Mouse (Mus musculus): ENCODE results near the gene Otud7b.
"Not testable (repeated sequence)": the region's sequence is repeated elsewhere in the genome, so short reads cannot be mapped to it uniquely, and the experiment has no call there.

Gene Otud7b

DNA sequence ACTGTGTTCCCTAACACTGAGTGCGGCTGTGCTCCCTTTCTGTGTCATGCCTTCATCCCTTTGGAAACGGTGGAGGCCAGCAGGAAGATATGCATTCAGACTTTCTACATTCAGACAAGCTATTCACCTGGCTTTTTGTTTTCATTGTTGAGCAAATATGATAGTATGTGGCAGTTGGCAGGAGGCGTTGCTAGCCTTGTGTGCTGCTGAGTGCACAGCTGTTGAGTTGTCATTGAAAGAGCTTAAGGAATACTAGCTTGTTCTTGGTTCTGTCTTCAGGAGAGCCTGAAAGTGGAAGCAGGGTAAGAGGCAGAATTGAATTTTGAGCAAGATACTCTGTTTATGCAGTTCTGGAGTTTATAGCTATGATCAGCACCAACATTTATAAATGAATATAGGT lies 28.2 kb downstream of the Otud7b start:
- no peak for DNase-seq (ENCODE audit: extremely low read depth, low read depth, low spot score)

DNA sequence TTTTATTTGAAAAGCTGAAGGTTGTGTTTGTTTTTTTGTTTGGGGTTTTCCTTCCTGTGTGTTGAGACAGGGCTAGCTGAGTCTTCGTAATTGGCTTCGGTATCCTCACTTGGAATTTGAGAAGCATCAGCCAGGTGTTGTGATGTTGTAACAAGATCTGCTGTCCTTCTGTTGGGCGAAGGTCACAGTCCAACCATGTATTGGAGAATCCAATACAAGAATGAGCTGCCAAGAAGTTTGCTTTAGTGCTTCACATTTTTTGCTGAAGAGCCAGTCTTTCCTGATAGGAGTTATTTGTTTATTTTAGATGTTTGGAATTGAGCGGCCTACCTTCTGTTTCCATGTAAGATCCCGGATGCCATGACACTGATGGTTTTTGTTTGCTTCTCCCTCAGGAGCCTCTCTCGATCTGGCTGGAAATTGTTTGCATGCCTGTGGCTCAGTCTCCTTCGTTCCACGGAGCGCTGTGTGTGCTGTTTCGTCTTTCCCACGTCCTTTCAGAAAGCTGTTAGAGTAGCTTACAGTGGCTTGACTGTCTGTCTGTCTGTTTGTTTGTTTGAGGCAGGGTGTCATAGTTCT lies 29.1 kb downstream of the Otud7b start:
- no peak for DNase-seq (ENCODE audit: extremely low read depth, low read depth, low spot score)

DNA sequence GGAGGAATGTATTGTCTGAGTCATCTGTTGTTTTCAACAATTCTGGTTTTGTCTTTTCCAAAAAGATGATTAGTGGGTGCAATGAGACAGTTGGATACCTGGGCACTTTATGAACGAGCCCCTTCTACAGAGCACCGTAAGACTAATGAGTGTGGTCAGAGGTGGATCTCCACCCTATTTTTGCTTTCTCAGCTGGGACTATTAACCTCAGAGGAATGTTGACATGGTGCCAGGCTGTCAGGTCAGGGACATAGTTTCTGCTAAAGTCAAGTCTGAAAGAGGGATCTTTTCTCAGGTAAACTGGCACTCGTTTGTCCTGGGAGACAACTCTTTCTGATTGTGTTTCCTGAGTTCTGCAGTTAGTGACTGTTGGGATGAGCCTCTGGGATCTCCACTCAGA lies 30.7 kb downstream of the Otud7b start:
- DNase-seq (ENCODE audit: extremely low read depth, low read depth, low spot score): no peak

DNA sequence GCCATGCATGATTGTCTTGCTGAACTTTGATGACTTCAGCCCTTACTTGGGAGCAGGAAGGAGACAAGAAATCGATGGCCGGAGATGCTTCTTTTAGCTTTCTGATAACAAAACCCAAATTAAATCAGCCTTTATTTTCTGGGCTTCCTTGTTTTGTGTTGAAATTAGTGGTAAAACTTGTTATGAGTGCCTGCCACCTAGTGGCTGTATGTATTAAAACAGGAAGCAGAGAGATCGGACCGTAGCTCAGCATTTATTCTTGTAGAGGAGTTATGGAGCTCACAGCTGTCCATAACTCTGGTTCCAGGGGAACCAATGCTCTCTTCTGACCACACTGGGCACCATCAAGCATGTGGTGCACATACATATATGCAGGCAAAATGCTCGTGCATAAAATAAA lies 43.6 kb downstream of the Otud7b start:
- DNase-seq (ENCODE audit: extremely low read depth, low read depth, low spot score): no peak

DNA sequence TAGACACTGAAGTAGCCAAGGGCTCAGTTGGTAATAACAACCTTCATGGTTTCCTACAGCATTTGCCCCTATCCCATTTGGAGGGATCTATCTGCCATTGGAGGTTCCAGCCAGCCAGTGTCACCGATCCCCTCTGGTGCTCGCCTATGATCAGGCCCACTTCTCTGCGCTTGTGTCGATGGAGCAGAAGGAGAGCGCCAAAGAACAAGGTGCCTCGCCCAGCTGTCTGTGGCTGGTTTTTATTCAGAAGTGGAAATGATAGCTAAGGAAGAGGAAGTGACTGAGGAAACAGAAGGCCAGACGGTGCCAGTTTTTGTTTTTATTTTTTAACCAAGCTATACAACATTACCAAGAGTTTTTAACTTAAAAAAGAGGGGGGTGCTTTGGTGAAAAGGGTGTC lies 47.5 kb downstream of the Otud7b start:
- DNase-seq (ENCODE audit: extremely low read depth, low read depth, low spot score): no peak

DNA sequence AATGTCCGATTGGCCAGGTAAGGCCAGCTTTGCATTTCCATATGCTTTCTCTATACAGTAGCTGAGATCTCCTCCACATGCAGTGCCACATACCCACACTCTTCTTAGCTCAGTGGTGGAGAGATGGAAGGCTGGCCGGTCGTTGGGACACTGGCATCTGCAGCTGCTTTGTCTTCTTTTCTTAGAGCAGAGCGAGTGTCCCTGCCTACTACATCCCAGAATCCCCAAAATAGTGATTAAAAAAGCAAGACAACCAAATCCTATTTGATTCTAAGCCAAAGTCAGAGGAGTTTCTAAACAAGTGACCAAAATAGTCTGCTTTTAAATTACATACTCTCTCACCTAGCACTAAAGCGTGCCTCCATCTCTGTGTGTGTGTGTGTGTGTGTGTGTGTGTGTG lies 48.3 kb downstream of the Otud7b start:
- DNase-seq (ENCODE audit: extremely low read depth, low read depth, low spot score): no peak

DNA sequence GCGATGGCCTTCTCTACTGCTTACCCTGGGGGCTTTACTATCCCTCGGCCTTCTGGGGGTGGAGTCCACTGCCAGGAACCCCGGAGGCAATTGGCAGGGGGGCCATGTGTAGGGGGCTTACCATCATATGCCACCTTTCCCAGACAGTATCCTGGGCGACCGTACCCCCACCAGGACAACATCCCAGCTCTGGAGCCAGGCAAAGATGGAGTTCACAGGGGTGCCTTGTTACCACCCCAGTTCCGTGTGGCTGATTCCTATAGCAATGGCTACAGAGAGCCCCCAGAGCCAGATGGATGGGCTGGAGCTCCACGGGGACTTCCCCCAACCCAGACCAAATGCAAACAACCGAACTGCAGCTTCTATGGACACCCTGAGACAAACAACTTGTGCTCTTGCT lies 51.2 kb downstream of the Otud7b start:
- DNase-seq (ENCODE audit: extremely low read depth, low read depth, low spot score): no peak

DNA sequence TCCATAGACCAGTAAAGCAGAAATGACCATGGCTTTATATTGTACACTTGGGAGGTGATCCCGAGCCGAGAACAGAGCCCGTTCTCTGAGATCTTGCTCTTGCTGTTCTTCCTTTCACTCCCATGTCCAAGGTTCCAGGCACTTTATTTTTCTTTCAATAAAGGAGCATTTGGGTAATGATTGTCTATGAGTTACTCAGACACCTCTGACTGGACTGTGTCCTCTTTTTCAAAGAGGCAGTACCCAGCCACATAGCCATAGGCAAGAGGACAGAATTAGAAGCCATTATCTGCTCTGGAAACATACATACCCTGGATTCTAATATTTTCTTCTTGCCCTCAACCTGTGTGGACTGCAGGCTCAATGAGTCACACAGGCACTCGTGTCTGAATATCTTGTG lies 55.5 kb downstream of the Otud7b start:
- DNase-seq (ENCODE audit: extremely low read depth, low read depth, low spot score): no peak

DNA sequence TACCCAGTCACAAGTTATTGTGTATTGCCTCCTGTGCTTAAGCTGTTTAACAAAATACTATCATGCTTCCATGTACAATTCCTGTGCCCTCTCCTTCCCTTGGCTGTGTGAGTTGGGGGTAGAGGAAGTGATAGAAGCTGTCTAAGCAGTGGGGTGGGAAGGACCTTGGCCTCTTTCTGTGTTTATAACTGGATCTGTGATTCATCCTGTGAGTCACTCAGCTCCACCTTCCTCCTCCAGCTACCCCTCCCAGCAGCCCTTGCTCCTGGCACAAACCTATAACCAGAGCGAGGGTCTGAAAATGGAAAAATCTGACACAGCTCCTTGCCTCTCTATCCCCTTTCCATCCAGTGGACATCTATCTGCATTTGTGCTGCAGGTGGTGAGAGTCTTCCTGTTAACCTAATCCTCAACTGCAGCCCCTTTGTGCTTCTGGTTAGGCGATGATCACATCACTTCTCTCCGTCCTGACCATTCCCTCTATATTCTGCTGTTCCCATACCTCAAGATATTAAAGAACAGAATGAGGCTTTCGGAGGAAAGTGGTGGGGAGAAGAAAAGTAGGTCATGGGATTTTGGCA lies 56.0 kb downstream of the Otud7b start:
- DNase-seq (ENCODE audit: extremely low read depth, low read depth, low spot score): no peak

DNA sequence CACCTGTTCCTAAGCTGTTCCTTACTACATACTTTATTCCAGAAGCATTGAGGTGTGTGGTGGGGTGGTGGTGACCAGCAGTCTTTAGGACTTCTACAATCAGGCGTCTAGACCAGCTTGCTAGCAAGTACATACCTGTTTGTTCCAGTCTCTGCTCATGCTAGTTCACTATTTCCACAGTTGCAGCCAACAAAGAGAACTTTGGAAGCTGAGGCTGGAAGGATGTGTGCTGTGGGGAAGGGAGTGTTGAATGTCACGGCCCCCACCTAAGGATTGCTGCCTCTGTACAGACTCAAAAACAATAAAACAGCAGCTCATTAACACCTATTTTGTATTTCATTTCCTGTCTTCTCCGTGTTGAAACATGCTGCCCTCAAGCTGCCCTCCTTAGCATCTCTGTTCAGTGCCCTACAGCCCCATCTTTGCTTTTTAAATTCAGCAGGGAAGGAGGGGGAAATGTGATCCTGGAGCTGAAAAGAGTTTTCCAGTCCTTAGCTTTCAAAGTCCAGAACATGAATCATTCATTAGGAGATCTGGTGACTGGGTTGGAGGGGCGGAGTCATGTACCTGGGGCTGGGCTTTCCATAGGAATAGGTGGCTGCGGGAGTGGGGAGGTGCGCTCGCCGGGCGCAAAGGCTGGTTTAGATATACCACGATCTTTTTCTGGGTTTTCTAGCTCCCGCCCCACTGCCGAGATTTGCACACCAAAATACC lies 56.6 kb downstream of the Otud7b start:
- DNase-seq (ENCODE audit: extremely low read depth, low read depth, low spot score): no peak

DNA sequence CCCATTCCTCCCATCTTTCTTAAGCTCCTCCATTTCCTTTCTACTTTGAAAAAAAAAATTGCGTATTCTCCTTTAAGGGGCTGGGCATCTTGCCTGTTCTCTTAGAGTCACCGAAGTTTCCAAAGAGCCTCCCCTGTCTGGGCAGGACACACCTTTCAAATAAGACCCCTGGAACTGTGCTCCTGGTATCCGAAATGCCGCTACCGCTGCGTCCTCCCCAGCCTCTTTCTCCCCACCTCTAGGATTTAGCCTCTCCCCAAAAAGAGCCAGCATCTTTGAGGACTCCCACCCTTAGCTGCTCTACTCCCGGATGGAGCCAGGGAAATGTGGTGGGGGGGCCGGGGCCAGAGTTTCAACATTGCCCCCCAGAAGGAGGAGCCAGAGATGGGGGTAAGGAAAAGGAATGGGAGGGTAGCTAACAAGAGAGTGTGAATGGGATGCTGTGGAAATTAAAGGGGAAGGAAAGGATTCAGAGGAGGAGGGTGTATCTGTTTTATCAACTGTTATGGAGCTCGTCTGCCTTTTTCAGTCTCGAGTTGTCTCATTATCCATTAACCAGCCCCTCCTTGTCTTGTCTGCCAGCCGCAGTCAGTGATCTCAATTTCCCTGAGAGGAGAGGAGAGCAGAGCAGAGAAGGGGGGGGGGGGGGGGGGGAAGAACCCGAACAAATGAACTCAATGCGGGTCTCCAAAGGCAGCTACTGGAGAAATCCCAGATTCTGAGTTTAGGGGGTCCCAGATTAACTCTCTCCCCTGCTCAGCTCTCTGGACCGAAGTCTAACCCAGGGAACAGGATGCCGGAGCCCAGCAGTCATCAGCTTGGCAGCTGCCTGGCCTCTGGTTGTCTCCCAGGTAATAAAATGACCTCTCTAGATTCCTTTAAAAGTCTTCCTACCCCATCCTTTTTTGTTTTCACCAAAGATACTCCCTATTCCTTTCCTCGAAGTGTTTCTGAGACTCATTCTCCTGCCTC lies 57.8 kb downstream of the Otud7b start, which contains the start of gene Mtmr11:
Gene Mtmr11 (plus strand): TSS at position 136 of the 972 bp plus-strand sequence.
- DNase-seq (ENCODE audit: extremely low read depth, low read depth, low spot score): no peak

DNA sequence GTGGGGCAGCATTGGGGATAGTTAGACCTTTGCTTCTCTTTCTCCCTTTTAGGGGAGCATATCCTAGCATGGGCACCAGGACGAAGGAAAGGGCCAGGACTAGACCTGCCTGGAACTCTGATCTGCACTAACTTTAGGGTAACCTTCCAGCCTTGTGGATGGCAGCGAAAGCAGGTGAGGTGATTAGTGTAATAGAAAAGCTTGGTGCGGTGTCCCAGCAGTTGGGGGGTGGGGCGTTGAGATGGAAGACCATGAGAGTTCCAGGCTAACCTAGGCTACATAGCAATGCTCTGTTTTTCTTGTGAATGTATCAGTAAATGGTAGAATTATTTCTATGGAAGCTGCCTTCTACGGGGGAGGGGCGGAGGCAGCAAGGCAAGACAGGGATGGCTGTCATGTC lies 58.7 kb downstream of the Otud7b start:
- DNase-seq (ENCODE audit: extremely low read depth, low read depth, low spot score): no peak

DNA sequence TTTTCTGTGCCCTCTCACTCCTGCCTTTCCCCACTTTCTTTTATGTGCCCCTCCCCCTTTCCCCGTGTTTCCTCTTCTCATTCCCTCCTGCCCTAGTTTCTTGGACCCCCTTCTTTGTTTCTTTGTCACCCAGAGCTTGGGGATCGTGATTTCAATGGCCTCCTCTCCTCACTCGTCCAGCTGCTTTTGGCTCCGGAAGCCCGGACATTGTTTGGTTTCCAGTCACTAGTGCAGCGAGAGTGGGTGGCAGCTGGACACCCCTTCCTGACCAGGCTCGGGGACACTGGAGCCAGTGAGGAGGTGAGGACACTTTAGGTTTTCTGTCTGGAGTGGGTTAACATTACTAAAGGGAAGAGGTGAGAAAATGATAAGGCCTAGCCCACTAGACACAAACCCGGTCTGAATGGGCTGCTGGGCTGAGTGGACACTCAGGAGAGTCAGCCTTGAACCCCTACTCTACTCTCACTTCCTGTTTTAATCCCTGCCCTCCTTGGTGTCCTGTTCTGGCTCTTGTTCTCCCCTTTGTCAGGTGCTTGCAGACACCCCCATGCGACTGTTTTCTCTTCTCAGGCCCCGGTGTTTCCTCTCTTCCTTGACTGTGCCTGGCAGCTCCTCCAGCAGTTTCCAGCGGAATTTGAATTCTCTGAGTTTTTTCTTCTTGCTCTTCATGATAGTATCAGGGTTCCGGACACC lies 64.3 kb downstream of the Otud7b start:
- no peak for DNase-seq (ENCODE audit: extremely low read depth, low read depth, low spot score)

DNA sequence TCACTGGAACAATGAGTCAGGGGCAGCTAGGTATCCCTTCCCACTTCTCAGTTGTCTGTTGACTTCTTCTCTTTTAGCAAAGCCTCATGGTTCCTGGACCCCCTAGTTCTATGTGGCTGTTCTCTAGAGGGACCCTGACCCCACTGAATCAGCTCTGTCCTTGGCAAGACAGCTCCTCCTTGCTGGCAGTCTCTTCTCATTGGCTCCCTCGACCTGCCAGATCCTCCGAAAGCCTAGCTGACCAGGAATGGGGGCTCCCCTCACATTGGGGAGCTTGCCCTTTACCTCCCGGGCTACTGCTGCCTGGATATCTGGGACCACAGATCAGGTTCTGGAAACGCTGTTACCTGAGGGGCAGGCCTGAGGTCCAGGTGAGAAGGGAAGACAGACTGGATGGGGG lies 65.9 kb downstream of the Otud7b start:
- DNase-seq (ENCODE audit: extremely low read depth, low read depth, low spot score): no peak

DNA sequence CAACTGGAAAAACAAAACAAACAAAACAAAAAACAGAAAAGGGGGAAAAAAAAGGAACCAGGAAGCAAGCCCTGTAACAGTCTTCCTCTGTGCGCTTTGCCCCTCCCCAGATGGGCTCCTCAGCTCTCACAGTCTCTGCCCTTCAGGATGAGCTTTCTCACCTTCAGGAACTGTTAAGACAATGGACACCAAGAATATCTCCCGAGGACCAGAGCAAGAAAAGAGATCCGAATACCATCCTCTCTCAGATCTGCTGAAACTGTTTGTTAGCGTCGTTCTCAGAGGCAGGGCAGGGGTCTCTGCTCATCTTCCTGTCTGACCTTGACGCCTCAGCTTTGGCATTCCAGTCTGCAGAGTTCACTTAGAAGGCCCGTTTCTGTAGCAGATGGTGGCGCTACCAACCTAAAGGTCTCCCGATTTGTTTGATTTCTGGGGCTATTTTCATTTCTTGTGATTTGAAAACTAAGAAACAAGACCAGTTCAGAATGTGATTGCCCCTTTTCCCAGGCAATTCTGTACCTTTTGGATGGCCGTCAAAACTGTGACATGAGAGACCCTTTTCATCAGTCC lies 66.7 kb downstream of the Otud7b start:
- DNase-seq (ENCODE audit: extremely low read depth, low read depth, low spot score): no peak

DNA sequence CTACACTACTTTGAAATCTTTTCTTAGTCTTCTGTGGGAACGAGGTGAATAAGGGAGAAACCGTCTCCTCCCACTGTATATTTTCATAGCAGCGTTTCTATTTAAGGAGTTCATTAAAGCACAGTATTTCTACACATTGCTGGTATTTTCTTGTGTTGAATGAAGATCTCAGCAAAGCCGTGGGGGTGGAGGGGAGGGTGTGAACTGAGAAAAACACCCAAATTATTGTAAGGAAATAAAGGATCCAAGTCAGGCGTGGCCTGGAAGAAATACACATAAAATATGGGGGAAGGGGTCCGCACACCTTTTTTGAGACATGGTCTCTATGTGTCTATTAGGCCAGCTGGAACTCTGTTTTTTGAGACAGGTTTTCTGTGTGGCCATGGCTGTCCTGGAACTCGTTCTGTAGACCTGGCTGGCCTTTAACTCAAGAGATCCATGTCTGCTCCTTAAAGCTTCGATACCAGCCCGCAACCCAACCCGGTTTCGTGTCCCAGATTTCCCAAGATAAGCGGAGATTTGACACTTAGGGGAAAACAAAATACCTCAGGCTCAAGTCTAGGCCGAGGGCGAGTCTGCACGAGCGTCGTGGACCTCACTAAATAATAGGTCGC lies 67.4 kb downstream of the Otud7b start:
- no peak for DNase-seq (ENCODE audit: extremely low read depth, low read depth, low spot score)

DNA sequence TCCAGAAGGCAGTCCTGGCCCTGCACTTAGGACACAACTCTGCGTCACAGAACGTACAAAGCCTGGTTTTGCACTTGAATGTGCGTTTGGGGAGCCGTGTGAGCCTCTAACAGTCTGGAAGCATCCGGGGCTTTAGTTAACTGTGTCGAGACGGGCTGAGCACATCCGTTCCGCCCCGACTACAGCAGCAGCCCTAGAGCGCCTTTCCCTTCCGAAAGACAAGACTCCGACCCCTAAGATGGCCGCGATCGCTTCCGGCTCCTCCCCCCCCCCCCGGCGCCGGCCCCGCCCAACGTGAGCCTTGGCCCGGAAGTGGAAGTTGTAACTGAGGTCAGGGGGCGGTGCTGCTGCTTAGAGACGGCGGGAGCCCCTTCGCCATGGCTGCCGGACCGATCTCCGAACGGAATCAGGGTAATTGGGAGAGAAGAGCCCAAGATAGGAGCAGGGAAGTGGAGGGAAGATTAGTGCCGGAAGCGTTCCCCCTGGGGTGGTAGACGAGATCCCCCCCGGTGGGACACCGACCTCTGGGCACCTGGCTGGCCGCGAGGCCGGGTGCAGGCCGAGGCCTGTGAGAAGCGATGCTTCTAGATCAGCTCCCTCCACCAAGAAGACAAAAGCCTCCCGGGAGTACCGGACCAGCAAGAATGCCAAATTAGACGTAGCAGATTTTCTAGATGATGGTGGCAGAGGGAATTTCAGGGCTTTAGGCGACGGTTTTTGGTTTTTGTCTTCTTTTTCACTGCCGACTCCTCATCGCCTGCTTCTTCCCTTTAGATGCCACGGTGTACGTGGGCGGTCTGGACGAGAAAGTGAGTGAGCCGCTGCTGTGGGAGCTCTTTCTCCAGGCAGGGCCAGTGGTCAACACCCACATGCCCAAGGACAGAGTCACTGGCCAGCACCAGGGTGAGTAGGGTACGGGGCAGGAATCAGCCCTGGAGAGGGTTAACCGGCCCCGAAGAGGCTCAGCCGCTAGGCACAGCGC lies 68.2 kb downstream of the Otud7b start, which contains the start of gene Sf3b4:
Gene Sf3b4 (plus strand): TSS at position 136 of the 982 bp plus-strand sequence.
- DNase-seq (ENCODE audit: extremely low read depth, low read depth, low spot score): no peak

DNA sequence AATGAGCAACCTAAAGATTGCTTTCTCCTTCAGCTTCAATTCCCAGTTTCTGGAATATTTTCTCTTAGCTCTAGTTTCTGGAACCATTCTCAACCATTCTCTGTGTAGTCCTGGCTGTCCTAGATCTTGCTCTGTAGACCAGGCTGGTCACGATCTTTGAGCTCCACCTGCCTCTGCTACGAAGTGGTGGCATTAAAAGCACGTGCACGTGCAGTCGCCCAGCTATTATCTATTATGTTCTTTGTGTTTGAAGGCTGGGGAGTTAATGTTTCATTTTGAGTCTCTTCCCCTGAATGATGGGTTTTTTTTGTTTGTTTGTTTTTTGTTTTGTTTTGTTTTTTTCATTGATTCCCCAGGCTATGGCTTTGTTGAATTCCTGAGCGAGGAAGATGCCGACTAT lies 68.9 kb downstream of the Otud7b start:
- no peak for DNase-seq (ENCODE audit: extremely low read depth, low read depth, low spot score)

DNA sequence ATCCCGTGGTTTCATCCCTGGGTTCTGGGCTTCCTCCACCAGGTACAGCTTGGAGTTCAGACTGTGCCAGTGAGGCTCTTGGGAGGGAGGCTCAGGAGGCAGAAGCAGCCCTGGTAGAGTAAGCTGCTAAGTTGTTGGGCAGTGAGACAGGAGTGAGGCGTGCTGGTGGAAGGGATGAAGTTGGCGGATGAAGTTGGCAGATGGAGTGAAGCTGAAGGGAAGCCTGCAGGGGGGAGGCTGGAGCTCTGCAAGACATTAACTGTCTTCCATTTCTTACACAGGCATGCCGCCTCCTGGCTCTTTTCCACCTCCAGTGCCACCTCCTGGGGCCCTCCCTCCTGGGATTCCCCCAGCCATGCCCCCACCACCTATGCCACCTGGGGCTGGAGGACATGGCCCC lies 69.7 kb downstream of the Otud7b start:
- not testable (repeated sequence) for DNase-seq (ENCODE audit: extremely low read depth, low read depth, low spot score)

Measured in fat pad, adult 2 months (tissue).